Mouse (Mus musculus): Measurements from ENCODE around the gene Hk1.

Gene Hk1

DNA sequence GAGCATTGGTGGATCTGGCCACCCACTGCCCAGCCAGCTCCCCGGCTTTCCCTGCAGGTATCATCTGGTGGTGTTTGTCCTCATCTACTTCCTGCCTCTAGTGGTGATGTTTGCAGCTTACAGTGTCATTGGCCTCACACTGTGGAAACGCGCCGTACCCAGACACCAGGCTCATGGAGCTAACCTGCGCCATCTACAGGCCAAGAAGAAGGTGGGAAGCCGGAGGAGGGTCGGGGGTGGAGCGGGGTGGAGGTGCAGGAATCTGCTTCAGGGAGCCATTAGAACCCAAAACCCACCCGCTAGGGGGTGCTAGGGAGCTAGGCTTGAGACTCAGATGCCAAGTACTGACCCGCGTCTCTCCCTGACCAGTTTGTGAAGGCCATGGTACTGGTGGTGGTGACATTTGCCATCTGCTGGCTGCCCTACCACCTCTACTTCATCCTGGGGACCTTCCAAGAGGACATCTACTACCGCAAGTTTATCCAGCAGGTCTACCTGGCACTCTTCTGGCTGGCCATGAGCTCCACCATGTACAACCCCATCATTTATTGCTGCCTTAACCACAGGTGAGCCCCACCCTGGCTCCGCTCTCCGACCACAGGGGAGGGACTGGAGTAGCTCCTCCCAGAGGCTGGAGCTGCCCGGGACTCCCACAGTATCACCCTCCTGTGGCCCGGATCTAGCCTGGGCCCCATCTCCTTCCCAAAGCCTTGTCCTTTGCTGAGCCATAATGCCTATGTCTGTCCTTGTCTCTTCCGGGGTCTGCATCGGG is 118.4 kb downstream of the Hk1 start:
- DNase-seq: peak; percentile 76 to 89

DNA sequence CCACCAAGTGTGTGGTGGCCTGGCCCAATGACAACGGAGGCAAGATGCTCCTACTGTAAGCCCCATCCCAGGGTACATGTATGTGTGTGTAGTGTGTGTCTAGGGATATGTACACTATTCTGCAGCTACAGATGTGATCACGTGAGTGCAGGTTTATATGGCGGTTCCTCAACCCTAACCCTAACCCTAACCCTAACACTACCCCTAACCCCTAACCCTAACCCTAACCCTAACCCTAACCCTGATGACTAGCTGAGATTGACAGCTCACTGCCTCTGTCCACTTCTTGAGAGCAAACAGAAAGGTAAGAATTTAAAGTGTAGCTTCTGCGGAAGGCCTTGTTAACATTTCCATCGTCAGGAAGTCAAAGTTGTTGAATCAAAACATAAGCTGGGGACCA is 121.4 kb downstream of the Hk1 start:
- no peak for DNase-seq

DNA sequence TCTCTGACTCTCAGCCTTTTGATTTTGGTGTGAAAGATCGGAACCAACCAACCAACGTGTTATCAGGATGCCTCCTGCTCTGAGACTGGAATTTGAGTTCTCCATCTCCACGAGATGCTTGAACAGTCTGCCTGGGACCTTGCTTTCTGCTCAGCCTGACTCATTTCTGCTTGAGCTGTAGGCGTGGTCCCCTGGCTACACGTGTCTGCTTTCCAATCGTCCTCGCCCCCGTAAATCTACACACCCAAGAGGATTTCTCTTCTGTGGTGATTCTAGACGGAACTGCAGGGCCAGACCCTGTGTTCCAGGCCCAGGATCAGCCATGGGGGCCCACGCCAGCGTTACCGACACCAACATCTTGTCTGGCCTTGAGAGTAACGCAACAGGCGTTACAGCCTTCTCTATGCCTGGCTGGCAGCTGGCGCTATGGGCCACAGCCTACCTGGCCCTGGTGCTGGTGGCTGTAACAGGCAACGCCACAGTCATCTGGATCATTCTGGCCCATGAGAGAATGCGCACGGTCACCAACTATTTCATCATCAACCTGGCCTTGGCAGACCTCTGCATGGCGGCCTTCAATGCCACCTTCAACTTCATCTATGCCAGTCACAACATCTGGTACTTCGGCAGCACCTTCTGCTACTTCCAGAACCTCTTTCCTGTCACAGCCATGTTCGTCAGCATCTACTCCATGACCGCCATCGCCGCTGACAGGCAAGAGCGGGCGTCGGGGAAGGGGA is 127.0 kb downstream of the Hk1 start:
- DNase-seq: no peak

DNA sequence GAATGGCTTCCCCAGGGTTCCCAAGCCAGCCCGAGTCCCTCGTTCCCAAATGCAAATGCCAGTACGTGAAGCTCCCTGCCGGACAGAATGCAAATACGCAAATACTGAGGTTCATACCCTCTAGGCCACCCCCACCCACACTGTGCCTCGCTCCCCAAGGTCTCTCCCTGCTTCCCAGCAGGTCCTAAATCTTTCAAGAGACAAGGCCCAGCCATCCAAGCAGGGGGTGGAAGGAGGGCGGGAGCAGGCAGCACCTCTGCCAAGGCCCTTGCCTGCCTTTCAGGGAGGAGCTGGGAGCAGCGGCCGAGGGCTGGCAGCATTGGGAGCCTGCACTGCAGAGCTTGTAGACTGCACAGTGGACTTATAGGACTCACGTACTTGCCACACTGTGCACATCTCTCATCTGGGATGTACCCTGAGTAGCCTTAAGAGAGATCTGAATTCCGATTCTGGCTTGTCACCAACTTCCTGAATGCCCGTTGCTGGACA is 127.7 kb downstream of the Hk1 start, which contains the start of gene Tacr2:
TSS of gene Tacr2 (plus strand) at position 439 of the 489 bp plus-strand sequence.
- no peak for DNase-seq

DNA sequence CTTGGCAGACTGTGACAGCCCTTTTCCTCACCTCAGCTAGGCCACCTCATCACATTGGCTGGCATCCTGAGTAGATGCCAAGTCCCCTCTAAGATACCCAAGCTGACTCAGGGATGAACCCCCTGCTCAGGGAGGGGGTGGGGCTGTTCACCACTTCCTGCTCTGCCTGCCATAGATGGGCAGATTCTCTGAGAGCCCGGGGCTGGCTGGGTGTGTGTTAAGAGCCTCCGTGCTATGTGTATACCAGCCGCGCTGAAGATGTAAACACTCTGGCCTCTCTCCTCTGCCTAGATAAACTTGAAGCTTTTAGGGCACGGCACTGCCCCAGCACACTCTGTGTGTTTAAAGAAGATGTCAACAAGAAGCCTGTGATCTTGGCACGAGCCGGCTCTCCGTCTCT is 131.9 kb downstream of the Hk1 start:
- DNase-seq: peak in 1 of 2 experiments; percentile 42

DNA sequence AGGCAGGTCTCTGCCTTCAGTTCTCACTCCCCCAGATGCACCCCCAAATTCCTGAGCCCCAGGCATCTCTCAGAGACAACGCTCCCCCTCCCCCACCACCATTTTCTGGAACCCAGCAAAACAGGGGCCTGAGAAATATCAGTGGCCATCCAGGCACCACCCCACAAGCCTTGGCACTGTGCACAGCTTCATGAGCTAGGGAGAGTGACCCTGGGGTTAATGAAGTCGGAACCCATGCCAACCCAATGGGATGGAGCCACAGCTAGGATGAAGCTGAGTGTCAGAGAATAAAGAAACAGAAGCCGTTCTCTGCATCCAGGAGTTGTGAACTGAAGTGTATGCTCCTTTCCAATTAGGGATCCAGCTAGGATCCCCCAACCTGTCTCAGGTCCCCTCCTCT is 132.6 kb downstream of the Hk1 start:
- peak in 1 of 2 experiments; percentile 34 for DNase-seq

DNA sequence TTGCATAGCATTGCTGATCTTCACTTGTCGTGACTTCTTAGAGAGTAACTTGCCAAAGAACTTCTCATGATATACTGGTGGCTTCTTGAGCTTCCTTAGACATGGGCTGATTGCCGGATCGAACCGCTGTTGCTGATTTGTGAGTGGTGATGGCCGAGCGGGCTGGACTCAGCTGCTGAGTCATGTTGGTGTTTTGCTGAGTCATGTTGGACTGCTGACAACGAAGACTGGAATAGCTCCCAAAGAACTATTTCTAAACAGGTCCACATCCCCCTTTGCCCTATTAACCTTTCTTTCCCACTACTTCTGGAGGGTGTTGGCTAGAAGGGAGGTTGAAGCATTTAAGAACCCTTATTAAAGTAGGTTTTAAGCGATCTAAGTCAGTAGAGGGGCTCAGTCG is 135.6 kb downstream of the Hk1 start:
- DNase-seq: no peak

DNA sequence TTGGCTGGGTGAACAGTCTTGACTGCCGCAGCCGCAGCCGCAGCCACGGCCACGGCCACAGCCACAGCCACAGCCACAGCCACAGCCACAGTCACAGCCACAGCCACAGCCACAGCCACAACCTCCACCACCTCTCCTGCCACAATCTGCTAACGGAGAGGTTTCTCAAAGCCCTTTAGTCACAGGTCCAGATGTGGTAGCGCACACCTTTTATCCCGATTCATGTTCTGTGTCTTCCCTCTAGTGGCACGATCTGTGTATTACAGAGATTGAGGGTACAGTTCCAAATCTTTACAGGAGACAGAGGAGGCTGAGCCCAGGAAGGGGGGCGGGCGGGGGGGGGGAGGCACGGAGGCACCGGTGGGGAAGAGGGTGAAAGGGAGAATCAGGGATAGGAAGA is 136.8 kb downstream of the Hk1 start:
- DNase-seq: peak; percentile 73 to 77

DNA sequence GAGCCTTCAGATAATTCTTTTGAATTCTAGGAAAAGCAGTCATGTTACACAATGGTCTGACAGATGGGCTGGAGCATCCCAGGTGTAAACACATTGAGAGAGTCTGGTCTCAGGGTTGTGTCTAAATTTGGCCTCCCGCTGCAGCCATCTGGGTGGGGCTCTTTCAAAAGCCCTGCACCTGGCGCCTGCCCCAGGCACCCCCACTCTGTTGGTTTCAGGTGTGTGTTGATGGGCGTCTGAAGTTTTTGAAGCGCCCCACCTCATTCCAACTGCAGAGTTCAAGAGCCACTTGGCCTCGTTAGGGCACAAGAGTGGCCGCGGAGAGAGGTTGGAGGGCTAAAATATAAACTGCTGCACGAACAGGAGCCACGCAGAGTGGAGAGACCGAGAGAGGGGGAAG is 137.3 kb downstream of the Hk1 start:
- DNase-seq: no peak

DNA sequence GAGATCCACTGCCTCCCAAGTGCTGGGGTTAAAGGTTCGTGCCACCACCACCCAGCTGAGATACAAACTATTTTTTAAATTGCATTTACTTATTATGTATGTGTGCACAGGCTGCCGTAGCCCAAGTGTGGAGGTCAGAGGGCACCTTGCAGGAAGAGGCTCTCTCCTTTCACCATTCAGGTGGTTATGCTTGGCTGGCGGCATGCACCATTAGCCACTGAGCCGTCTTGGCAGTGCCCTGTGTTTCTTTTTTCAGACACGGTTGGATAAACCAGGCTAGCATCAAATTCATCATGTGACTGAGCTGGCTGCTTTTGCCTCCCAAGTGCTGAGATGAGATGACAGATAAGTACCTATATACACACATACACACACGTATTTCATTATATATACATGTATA is 140.4 kb downstream of the Hk1 start:
- peak; percentile 70 to 74 for DNase-seq

DNA sequence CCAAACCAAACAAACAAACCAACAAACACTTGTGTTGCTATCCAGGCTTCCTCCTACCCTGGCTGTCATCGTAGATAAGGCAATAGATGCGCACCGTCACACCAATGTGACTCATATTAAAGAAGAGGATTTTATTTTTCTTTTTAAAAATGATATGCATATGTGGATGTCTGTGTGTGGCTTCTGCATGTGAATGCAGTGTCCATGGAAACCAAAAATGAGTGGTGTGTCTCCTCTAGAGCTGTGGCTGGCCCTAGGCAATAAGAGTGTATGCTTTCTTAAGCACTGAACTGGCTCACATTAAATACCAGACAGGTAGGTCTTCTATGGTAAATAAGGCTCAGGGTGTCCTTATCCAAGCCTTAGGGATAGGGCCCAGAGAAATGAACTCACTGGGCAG is 141.0 kb downstream of the Hk1 start:
- no peak for DNase-seq

DNA sequence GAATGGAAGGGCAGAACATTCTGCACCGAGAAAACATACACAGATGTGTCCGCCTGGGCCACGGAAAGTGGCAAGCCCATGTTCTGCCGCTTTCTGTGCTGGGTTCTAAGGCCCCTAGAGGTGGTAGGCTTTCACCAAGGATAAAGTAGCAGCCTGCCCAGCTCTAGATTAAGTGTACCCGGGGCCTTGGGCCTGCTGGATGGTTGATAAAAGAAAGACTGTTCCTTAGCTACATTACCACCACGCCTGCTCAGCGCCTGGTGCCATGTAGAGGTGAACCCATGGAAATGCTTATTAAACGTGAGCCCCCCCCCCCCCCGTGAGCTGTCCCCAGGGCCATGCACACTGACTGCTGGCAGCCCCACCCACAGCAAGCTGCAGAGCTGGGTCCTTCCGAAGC is 142.5 kb downstream of the Hk1 start:
- no peak for DNase-seq

DNA sequence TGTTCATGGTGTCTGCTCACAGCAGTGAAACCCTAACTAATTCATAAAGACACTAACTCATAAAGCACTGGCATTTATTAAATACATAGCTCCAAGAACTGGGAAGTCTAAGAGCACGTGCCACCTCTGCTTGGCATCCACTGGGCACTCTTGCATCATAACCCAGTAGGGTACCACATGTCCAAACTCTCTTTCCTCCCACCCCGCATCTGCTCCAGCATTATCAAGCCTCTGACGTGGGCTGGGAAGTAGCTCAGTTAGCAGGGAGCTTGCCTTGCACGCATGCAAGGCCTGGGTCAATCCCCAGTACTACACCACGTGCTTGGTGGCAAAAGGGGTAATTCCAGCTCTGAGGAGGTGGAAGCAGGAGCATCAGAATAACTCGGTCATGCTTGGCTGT is 143.5 kb downstream of the Hk1 start:
- DNase-seq: no peak

DNA sequence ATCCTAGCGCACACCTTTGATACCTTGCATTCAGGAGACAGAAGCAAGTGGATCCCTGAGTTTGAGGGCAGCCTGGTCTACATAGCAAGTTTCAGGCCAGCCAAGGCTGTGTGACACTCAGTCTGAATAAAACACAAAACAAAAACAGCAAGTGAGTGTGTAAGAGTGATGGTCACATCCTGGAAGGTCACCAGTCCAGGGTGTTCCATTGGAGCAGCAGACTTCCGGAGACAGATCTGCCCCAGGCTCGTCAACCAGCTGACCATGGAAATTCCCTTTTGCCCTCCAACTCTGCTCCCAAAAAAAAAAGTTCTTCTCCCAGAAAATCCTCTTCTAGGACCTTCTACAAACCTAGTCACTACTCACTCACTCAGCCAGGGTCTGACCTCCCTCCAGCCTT is 147.9 kb downstream of the Hk1 start:
- DNase-seq: no peak

DNA sequence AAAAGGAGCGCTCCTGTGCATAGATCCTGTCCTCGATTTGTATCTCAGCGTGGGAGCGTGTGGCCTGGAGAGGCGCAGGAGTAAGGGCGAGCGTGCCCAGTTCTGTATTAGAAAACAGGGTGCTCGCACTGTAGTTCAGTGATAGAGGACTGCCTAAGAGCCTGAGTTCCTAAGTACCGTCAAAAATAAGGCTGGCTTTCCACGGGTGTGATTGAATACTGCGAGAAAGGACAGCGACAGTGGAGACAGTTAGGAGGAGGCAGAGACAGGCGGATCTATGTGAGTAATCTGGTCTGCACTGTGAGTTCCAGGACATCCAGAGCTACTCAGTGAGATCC is 148.3 kb downstream of the Hk1 start:
- no peak for DNase-seq

DNA sequence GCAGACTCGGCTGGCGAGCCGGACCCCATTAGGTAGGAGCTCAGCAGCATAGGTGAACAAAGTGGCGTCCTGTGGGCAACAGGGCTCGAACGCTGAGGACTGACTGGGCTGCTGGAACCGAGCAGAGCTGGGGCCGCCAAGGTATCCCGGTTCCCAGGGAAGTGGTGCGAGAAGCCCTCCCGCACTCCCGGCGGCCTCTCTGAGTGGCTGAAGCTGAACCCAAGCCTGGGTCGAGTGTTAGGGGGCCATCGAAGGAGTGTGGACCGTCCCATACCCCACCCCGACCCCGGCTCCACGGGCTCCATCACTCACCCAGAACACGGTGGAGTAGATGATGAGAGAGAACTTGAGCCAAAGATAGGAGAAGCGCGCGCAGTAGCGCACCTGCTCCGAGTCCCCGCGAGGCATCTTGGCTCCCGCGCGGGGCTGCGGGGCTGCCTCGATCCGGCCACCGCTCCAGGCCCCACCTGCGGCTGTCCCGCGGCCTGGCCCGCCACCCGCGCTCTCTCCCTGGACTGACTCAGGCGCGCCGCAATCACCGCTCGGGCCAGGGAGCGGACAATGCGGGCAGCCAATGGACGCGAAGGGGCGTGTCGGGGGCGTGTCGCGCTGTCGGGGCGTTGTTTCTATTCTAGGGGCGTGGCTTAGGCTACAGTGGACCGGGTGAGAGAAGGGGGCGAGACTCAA is 148.9 kb downstream of the Hk1 start, which contains the start of gene Tspan15:
TSS of gene Tspan15 (minus strand) at position 544 of the 687 bp plus-strand sequence.
- DNase-seq: peak; percentile 92 to 95

DNA sequence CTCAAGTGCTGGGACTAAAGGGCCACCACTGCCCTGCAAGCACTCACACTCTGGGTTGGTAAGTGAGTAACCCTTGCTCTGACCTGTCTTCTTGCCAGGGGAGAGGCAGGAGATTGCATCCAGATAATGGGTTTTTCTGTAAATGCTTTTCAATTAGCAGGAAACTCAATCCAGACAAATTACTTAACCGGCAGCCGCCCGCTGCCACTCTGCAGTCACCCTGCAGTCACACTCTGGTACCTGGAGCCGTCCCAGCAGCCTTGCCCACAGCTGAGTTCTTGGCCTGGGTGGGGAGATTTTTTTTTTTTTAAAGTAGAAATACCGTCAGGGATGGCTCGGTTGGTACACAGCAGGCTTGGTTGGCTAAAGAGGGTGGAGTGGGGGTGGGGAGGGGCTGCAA is 151.6 kb downstream of the Hk1 start:
- DNase-seq: peak; percentile 43 to 46

DNA sequence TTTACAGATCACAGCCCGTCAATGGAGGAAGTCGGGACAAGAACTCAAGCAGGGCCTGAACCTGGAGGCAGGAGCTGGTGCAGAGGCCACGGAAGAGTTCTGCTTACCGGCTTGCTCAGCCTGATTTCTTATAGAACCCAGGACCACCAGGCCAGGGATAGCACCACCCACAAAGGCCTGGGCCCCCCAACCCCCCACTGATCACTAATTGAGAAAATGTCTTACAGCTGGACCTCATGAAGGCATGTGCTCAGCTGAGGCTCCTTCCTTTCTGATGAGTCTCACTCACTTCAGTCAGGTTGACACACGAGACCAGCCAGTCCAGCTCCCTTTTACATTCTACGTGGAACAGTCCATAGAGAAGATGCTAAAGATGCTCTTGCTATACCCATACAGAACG is 153.9 kb downstream of the Hk1 start:
- DNase-seq: no peak

DNA sequence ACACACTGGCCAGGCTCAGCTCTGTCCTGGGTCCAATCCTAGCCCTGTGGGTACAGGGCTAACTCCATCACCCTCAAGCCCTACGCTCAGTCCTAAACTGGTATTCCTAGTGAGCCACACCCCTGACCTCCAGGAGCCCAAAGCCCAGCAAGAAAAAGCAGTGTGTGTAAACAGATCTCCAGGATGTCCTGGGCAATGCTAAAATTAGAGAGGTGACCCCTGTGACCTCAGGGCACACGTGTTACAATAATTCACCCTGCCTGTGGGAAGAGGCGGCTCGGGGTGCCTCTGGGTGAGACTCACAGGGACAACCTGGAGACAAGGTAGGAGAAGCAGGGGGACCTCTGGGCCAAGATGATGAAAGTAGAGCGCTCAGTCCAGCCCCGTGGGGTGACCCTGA is 155.5 kb downstream of the Hk1 start:
- no peak for DNase-seq

DNA sequence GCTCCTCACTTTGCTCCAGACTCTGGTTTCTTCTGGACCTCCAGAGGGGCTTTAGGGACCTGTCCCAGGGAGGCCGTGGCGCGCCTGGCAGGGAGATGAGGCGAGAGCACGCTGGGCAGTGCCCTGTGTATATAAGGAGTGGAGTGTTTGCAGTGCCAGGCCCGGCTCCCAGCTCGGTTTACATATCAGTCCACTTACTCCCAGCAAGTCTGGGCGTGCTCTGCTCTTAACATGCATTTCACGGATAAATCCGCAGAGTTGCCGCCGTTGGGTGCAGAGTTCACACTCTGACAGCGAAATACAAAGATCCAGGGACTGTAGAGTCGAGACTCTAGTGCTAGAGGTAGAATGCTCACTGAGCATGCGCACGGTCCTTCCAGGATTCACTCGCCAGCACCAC is 156.9 kb downstream of the Hk1 start:
- no peak for DNase-seq

DNA sequence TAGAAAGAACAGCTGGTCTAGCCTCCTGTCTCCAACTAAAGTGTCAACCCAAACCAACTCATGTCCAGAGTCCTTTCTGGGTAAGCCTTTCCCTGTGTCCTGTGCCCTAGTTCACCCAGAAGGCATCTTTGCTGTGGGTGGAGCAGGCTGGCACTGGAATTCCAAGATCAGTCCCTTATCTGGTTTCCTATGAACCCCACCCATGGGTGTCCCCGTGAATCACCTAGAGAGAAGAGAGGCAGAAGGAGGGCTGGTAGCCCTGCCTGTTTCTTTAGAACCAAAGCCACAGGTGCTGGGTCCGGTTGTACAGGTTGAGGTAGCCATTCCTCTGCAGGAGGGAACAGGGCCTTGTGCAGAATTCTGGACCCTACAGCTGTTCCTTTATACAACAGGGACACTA is 158.1 kb downstream of the Hk1 start:
- no peak for DNase-seq

DNA sequence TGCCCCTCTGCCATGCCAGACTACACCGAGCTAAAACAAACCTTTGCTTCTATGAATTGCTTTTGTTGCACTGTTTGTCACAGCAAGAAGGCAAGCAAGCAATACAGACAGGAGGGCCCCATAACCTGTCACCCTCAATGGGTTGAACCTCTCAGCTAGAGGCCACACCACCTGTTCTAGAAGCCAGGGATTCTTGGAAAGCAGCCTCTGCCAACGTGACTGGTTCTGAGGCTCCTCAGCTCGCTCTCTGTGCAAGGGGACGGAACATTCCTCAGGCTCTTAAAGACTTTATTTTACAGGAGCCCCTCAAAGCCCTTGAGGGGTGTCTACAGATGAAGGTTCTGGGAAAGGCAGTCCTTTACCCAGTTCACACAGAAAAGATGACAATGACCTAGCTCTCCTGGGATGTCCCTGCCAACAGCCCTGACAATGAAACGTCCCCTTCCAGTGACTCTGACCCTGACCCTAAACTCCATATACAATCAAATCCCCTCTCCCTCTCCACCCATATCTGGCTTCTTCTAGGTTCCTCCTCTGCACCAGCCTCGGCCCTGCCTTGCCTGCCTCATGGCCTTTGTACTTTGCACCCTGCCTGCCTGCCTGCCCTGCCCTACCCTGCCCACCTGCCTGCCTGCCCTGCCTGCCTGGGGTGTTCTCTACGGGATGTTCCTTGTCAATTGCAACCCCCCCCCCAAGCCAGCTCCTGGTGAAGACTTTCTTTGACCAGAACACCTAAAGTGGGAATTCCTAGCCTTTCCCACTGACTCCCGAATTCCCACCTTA is 158.8 kb downstream of the Hk1 start:
- no peak for DNase-seq

All from cerebellum, postnatal 14 days (tissue).